Mouse (Mus musculus): ENCODE measurements at regions not wholly inside any gene's neighbourhood (a gene's known extent, or its start where the extent isn't known, plus 50 kb on each side); places are given as distances from the start of the nearest gene placed in this dataset.
A peak's percentile ranks its signal among the peaks of the same experiment; 100 is the strongest.

DNA sequence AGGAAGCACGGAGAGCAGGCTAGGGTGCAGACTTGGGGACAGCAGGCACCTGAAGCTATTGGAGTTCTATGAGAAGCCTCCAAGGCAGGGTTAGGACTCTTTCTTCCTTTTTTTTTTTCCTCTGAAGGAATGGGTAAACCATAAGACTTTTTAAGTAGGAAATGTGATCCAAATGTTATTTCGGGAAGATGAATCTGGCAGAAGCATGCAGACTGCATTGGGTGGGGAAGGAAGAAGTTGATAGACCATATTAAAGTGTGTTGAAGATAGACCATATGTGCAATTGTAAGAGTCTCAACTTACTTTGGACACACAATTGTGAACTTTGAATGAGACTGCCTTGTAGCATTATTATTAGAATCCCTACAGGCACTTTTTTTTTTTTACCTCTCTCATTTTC is 304.5 kb downstream of the Ndfip2 start:
- DNase-seq: no peak

GRCm38 (mm10) chr14:105556813-105557212 is 298.4 kb downstream of the Ndfip2 start:
- DNase-seq: peak in 1 of 2 experiments; percentile 9

- no peak for DNase-seq
Observed at GRCm38 (mm10) chr14:105544066-105544465, 285.7 kb downstream of the Ndfip2 start.

- peak; percentile 6 to 17 for DNase-seq
Observed at GRCm38 (mm10) chr14:105542486-105543145, 284.2 kb downstream of the Ndfip2 start.

- no peak for DNase-seq
Observed at GRCm38 (mm10) chr14:105542090-105542485, 283.7 kb downstream of the Ndfip2 start.

DNA sequence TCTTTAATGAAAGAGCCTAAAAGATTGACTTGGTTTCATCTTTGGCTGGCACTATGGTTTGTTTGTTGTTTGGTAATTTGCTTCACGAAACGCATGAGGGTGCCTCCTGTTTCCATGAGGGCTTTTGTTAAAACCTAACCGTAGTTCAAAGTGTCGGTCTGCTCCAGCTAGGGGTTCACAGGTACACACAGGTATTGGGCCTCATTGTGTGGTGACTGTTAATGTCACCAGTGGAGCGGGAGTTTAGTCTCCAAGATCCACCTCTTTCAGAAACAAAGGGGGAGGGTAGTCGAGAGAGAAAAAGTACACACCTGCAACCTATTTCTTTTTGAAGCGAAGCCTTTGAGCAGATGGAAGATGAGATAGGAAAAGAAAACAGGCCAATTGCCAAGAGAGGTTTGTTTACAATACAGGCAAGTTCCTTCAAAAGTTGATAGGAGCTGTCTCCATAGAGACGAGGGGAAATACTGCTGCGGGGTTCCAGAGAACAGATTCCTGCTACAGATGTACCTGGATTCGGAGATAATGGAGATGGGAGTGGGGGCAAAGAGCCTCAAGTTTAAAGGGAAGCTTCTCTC is 273.9 kb downstream of the Ndfip2 start:
- DNase-seq: no peak

DNA sequence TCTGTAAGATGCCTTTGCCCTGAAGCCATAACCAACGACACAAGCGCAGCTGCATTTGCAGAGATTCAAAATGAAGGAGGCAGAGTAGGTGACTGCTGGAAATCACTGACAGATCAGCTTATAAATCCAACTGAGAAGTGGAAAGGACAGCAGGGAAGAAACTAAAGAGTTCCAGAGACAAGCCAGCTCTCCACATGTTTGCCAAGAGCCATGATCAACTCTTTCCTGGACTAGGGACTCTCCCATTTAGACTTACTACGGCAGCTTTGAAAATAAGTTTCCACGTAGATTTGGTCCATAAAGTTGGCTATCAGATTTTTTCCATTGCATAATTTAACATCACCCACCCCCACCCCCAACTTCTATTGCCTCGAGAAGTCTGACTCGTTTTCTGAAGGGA is 269.7 kb downstream of the Ndfip2 start:
- DNase-seq: no peak

GRCm38 (mm10) chr14:105523849-105524248 is 265.5 kb downstream of the Ndfip2 start:
- DNase-seq: no peak

GRCm38 (mm10) chr14:105522279-105522678 is 263.9 kb downstream of the Ndfip2 start:
- no peak for DNase-seq

DNA sequence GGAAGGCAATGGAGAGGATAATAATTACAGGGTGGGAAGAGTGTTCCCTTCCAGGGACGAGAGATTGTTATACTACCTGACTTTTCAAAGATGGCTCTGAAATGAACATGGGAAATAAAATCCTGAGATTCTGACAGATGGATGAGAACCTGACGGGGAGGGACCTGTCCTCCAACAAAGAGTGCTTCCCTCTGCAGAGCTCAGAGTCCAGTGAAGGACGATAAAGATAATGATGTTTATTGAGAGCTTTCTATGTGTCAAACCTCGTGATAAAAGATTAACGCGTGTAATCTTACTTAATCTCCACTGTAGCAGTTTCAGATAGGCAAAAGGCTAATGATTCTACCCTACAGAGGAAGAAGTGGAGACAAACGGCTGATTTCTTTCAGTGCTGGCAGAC is 260.3 kb downstream of the Ndfip2 start:
- DNase-seq: no peak

DNA sequence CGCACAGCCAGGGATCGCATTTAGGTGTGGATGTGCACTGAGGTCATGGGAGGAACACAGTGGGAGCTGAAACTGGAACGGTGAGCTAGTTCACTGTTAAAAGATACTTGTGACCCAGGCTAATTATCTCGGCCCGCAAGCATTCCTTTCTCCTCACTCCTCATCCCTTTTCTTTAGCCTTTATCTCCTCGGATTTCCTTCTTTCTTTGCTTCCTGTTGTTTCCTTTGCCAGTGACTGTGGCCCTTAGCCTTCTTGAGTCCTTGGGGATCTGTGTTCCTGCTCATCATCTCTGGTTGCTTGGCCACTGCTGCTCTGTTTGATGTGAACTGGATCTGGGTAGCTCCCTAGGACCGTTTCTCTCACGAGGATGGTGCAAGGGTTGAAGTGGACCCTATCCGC is 256.0 kb downstream of the Ndfip2 start:
- DNase-seq: no peak

GRCm38 (mm10) chr14:105512914-105513677 is 254.7 kb downstream of the Ndfip2 start:
- DNase-seq: peak in 1 of 2 experiments; percentile 12

- DNase-seq: no peak
Observed at GRCm38 (mm10) chr14:105511826-105512225, 253.5 kb downstream of the Ndfip2 start.

DNA sequence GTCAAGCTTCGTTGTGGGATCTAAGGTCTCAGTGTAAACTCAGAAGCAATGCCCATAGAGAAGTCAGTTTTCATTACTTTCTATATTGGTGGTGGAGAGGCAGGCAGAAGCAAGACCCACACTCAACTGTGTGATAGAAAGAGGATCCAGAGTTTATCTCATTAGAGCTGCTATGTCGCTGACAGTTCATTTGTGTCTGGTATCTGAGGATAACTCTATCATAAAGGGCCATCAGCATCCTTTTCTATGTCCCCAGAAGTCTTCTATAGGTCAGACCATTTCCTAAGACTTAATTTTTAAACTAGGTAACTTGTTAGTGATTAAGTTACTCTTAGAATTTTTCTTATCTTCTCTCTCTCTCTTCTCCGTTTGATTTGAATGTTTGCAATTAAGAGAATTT is 252.8 kb downstream of the Ndfip2 start:
- no peak for DNase-seq

- DNase-seq: no peak
Observed at GRCm38 (mm10) chr14:105505261-105505660, 246.9 kb downstream of the Ndfip2 start.

DNA sequence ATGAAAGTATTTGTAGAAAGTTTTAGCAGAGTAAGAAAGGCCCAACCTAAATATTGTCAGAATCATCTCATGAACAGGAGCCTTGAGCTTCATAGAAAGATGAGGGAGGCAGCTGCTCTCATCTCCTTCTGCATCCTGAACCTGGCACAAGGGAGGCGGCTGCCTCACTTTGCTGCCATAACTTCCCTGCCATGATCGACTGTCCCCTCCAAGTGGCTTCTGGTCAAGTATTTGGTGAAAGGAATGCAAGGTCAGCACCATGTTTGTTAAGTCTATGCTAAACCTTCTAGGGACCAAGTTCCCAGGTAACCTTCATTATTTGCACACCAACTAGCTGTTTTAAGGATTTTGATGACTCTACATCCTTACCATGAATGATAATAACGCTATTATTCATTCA is 246.0 kb downstream of the Ndfip2 start:
- DNase-seq: no peak

GRCm38 (mm10) chr14:105503806-105504205 is 245.4 kb downstream of the Ndfip2 start:
- DNase-seq: no peak

- DNase-seq: no peak
Observed at GRCm38 (mm10) chr14:105502633-105502975, 244.2 kb downstream of the Ndfip2 start.

- DNase-seq: peak; percentile 21 to 23
Observed at GRCm38 (mm10) chr14:105501792-105502632, 243.6 kb downstream of the Ndfip2 start.

DNA sequence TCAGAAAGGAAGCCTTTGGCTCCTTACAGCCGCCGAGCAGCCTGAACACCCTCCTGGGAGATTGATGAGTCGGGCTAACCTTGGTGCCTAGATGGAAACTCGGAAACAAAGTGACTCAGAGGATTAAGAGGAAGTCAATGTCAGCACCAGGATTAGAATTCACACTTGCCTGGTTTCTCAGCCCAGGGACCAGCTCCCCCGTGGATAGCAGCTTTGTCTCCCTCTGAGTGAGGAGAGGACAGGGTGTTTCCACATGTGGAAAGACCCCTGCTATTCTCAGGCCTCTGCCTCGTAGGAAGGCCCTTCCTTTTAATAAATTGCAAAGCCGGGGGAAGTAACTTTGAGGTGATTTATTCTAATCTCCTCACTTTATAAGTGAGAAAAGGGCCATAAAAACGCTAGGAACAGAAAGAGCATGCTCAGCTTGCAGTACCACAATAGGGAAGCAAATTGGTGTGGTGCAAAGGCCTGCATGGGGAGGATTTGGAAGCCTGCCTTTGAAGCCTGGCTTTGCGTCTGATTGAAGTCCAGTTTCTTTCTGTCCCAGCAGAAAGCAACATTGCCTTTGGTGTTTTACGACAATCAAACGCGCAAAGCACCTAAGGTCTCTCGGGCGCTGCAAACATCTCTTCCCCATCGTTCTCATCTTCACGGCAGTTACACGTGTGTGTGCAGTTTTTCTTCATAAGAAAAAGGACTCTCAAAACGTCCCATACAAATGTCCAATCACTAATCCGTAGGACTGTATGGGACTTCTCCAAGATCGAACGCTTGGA is 242.8 kb downstream of the Ndfip2 start:
- no peak for DNase-seq

- DNase-seq: no peak
Observed at GRCm38 (mm10) chr14:105499319-105499895, 241.0 kb downstream of the Ndfip2 start.

Measured in cerebellum, adult 18-20 months (tissue).